Mouse (Mus musculus): Measurements from ENCODE around the gene Slc12a8. TPM values are rescaled to one million over a fixed set of nuclear protein-coding genes. Genes with fewer than 3 reads are reported as not detected.

Slc12a8 gene
- total RNA-seq, 4 experiments from 2014 or later = 0.68 to 1.7 (median 0.86) TPM

GRCm38 (mm10) chr16:33537499-33538225 is 20.5 kb downstream of the Slc12a8 start:
- no peak for DNase-seq (ENCODE audit: low spot score in 2 of 2)

GRCm38 (mm10) chr16:33544346-33544745 is 27.2 kb downstream of the Slc12a8 start:
- DNase-seq (ENCODE audit: low spot score in 2 of 2) = no peak

GRCm38 (mm10) chr16:33545530-33545929 is 28.4 kb downstream of the Slc12a8 start:
- DNase-seq (ENCODE audit: low spot score in 2 of 2) = no peak

- DNase-seq (ENCODE audit: low spot score in 2 of 2) = no peak
Observed at GRCm38 (mm10) chr16:33553689-33554342, 36.7 kb downstream of the Slc12a8 start.

GRCm38 (mm10) chr16:33558121-33558520 is 41.0 kb downstream of the Slc12a8 start:
- no peak for DNase-seq (ENCODE audit: low spot score in 2 of 2)

GRCm38 (mm10) chr16:33560281-33560680 is 43.2 kb downstream of the Slc12a8 start:
- peak; percentile 48 to 60 for DNase-seq (ENCODE audit: low spot score in 2 of 2)

GRCm38 (mm10) chr16:33561308-33562009 is 44.3 kb downstream of the Slc12a8 start:
- no peak for DNase-seq (ENCODE audit: low spot score in 2 of 2)

- no peak for DNase-seq (ENCODE audit: low spot score in 2 of 2)
Observed at GRCm38 (mm10) chr16:33562874-33563537, 45.9 kb downstream of the Slc12a8 start.

GRCm38 (mm10) chr16:33563538-33564013 is 46.4 kb downstream of the Slc12a8 start:
- no peak for DNase-seq (ENCODE audit: low spot score in 2 of 2)

- no peak for DNase-seq (ENCODE audit: low spot score in 2 of 2)
Observed at GRCm38 (mm10) chr16:33566467-33566866, 49.3 kb downstream of the Slc12a8 start.

GRCm38 (mm10) chr16:33567736-33568135 is 50.6 kb downstream of the Slc12a8 start:
- DNase-seq (ENCODE audit: low spot score in 2 of 2) = no peak

GRCm38 (mm10) chr16:33568269-33569016 is 51.3 kb downstream of the Slc12a8 start:
- no peak for DNase-seq (ENCODE audit: low spot score in 2 of 2)

GRCm38 (mm10) chr16:33572646-33573045 is 55.5 kb downstream of the Slc12a8 start:
- DNase-seq (ENCODE audit: low spot score in 2 of 2) = no peak

GRCm38 (mm10) chr16:33573703-33574102 is 56.6 kb downstream of the Slc12a8 start:
- DNase-seq (ENCODE audit: low spot score in 2 of 2) = no peak

GRCm38 (mm10) chr16:33575728-33576127 is 58.6 kb downstream of the Slc12a8 start:
- no peak for DNase-seq (ENCODE audit: low spot score in 2 of 2)

- no peak for DNase-seq (ENCODE audit: low spot score in 2 of 2)
Observed at GRCm38 (mm10) chr16:33576271-33577189, 59.4 kb downstream of the Slc12a8 start.

- DNase-seq (ENCODE audit: low spot score in 2 of 2) = no peak
Observed at GRCm38 (mm10) chr16:33578462-33578861, 61.3 kb downstream of the Slc12a8 start.

- DNase-seq (ENCODE audit: low spot score in 2 of 2) = no peak
Observed at GRCm38 (mm10) chr16:33580331-33580730, 63.2 kb downstream of the Slc12a8 start.

- DNase-seq (ENCODE audit: low spot score in 2 of 2) = no peak
Observed at GRCm38 (mm10) chr16:33580736-33581241, 63.7 kb downstream of the Slc12a8 start.

Data from layer of hippocampus, adult 8-10 months (tissue).